In genomic region chr1:76050264-76050663, GRCm38 (mm10) we compare ENCODE assay signal across 14 mouse cellular contexts.
"Had no signal": no experiment of that assay in that cellular context is flagged by ENCODE, and none has a peak within 500 bp of the region (broad histone marks: within the 10 kb centered on the region; RNA-seq: fewer than 3 reads in every experiment).

No protein-coding gene starts in this region.

- H3K27me3 ChIP-seq: kidney, embryonic 15.5 days; neural tube, embryonic 13.5 days had no signal

- H3K9ac ChIP-seq: kidney, embryonic 15.5 days; neural tube, embryonic 13.5 days had no signal

- H3K27ac ChIP-seq: kidney, embryonic 15.5 days; neural tube, embryonic 13.5 days had no signal

- ATAC-seq: intestine, embryonic 16.5 days; lung, postnatal 0 days had no signal

- H3K36me3 ChIP-seq: kidney, embryonic 15.5 days; neural tube, embryonic 13.5 days had no signal

- DNase-seq: kidney, adult 2 months; kidney, postnatal 14 days; left cerebral cortex, postnatal 4 days; lung, adult 2 months; lung, postnatal 36 days; midbrain, embryonic 14.5 days; retina, postnatal 1 day; right cerebral cortex, postnatal 4 days; spleen, adult 18-20 months; thymus, postnatal 36 days had no signal

- H3K4me3 ChIP-seq: kidney, embryonic 15.5 days; neural tube, embryonic 13.5 days had no signal

- H3K4me2 ChIP-seq: kidney, embryonic 15.5 days; neural tube, embryonic 13.5 days had no signal

- H3K9me3 ChIP-seq: kidney, embryonic 15.5 days; neural tube, embryonic 13.5 days had no signal
